Mouse (Mus musculus) erythroblast, embryonic 14.5 days (primary cell): ENCODE measurements around the gene Cd180.

Experiments used
- GATA1 ChIP-seq: IDR thresholded peaks from 2 replicates; pipeline ENCODE4 v1.6.1; 2012; ENCODE audit warnings: low read length, inconsistent platforms, mixed read lengths
- TAL1 ChIP-seq: IDR thresholded peaks from 3 replicates; pipeline ENCODE4 v1.6.1; 2012; ENCODE audit warnings: low read length, inconsistent platforms, mixed read lengths

- TF ChIP-seq GATA1: no peak
- no peak for TF ChIP-seq TAL1
These were observed 82.1 kb downstream of the Cd180 start for GRCm38 (mm10) chr13:102775506-102775905.
